Mouse (Mus musculus) gastrocnemius, postnatal 4 days (tissue): Measurements from ENCODE around the gene Kirrel3. TPM values are rescaled to one million over a fixed set of nuclear protein-coding genes. Genes with fewer than 3 reads are reported as not detected.

Experiments
- DNase-seq, 2 experiments: peaks; one replicate each; pipeline ENCODE4 v3.0.0; 2021 to 2022; ENCODE audit warnings: low spot score in 2 of 2, mixed read lengths in 2 of 2
- total RNA-seq, 2 experiments: library from RNA; stranded (reverse); gene quantifications; 2 replicates each; pipeline ENCODE4 v1.2.3; 2021

Kirrel3 gene
- total RNA-seq, 2 experiments from 2014 or later: 2.0 to 2.7 TPM

- no peak for DNase-seq
Measured at GRCm38 (mm10) chr9:34670906-34671305, 185.2 kb downstream of the Kirrel3 start.

DNA sequence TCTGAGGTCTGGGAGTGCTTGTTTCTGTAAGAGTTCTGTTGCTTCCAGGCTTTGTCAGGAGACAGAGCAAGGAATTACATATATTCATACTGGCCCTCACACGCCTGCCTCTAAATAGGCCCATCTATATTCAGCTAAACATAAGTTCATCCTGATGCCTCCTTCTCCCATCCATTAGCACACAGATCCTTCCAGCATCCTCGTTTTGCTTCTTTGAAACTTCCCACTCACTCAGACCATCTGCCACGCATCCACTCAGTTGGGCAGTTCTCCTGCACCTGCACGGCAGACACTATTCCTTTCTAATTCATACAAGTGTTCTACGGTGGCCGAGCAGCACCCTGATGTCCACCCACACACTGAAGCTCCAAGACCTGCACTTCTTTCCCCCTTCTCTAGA, 201.1 kb downstream of the Kirrel3 start:
- no peak for DNase-seq

GRCm38 (mm10) chr9:34688358-34688757, 202.7 kb downstream of the Kirrel3 start:
- no peak for DNase-seq

GRCm38 (mm10) chr9:34689375-34689774, 203.7 kb downstream of the Kirrel3 start:
- DNase-seq: no peak

DNA sequence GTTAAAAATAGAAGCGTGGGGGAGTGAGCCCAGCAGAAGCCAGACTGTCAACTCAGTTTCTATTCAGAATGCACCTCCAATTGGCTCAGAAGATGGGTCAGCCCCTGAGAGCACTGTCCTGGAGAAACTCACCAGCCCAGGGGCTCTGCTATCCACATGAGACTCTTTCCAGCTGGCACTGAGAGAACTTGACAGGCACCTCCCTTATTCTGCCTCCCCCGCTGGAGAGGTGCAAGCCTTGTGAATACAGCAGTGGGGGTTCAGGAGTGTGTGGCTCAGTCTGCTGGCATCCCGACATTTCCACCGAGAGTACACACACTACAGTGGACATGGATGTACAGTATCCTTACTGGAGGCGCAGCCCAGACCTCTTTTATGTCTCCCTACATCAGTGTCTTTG, 210.0 kb downstream of the Kirrel3 start:
- no peak for DNase-seq

DNA sequence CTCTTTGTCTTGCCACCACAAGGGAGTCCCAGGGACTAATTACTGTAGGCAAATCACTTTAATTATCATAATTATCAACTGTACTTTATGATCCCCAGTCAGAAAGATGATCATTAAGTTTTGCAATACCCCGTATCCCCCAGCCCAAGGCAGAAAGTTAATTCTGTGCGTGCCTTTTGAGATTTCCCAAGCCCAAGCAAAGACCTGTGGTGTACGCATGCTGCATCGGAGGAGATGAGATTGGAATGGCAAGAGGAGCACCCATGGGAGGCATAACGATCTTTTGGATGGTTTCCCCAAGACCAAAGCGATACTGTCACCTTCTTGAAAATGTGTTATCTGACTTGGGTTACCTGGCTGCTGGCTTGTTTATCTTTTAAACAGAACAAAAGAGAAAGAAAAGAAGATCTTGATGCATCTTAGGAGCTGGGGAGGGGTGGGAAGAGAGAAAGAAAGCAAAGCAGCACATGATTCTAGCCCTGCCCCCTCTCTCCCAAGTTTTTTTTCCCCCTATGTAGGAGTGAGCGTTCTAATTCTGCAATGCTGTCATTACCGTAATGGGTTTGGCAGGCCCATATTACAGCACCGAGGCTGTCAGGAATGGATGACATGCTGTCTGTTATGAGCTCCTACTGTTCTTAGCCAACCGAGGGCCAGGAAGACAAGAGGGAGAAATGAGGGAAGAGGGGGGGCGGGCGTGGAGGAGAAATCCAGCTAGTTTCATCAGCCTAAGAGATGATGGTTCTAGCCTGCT, 218.0 kb downstream of the Kirrel3 start:
- no peak for DNase-seq

- no peak for DNase-seq
Measured at GRCm38 (mm10) chr9:34704357-34704756, 218.7 kb downstream of the Kirrel3 start.

- DNase-seq: no peak
Measured at GRCm38 (mm10) chr9:34706350-34706873, 220.7 kb downstream of the Kirrel3 start.

DNA sequence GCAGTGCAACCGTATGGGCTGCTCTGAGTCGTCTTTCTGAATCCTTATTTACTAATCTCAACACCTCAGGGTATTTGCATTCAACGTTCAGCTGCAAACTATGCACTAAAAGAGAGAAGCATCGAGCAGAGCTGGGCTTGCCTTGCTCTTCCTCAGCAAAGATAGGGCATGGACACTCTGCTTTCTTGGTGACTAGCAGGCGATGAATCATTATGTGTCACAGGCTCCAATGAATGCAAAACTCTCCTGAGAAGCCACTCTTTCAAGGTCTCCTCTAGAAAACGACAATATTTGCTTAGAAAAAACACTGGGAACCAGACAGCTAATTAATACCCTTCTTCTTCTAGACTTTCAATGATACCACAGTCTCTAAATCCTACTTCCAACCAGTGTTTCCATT, 223.0 kb downstream of the Kirrel3 start:
- DNase-seq: no peak

DNA sequence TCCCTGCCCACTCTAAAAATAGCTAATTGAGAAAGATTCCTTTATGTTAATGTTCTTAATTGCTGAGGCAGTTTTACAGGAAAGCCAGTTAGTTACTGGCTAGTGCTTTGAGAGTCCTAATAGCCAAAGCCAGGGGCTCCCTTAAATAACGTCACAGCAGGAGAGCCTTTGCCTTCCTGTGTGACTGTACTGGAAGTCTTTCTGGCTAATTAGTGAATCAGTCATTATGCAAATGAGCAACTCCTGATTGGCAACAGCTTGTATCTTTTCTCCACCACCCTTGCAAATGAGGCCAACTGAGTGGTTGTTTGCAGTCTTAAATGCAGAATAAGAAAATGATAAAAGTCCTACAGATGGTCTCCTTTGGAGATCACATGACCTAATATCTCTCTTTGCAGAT, 226.3 kb downstream of the Kirrel3 start:
- no peak for DNase-seq

DNA sequence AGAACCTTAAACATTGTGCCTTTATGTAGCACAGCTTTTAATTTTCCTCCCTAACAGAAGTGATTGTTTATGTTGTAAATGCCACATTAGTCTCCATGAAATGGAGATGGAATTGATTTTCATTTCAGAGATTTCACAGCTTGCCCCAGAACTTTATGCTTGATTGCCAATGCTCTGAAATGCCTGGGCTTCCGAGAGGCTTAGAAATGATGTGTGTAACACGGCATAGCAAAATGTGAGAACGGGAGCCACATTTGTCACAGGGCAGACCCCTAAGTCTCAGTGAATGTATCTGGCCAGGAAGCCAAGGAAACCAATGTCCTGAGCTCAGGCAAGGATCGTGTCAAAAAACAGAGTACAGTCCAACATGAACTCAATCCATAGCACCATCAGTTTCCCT, 227.3 kb downstream of the Kirrel3 start:
- no peak for DNase-seq

GRCm38 (mm10) chr9:34713462-34713926, 227.8 kb downstream of the Kirrel3 start:
- no peak for DNase-seq

DNA sequence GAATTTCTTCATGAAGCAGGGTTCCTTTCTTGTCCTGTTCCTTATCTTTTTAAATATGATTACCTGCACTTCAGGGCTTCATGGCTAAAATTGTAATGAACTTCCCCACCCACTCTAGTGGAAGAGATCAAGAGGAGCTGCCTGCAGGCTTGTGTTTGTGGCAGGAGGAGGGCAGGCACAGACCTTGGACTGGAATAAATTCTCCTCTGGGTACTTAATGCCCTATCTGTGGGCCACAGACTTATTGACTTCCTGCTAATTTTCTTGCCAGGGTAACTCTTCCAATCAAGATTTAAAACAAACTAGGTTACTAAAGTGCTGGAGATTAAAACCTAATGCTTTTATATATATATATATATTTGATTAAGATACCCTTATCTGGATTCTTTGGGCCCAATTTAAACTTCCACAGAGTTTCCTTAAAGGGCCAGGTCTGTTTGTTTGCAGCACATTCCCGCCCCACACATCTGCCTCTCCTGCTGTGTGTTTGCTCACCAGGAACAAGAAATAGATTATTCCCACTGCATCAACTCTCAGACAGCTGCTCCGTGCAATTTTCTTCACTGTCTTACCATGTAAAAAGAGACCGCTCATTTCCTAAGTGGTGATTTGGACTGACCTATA, 229.4 kb downstream of the Kirrel3 start:
- no peak for DNase-seq

DNA sequence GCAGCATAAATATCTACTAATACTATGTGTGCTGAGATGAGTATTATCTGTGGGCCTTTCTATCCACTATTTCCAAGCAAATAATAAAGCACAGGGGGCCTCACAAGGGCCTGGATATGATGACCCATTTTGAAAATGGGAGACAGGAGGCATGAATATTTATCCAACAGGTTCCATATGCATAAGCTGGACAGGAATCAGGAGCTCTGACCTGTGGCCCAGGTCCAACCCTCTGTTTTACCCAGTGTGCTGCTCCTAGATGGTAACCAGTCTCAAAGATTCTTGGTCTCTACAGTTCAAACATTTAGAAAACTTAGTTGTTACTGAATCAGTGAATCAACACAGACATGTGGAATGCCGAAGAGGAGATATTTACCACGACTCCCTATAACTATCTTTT, 230.8 kb downstream of the Kirrel3 start:
- DNase-seq: no peak

- no peak for DNase-seq
Measured at GRCm38 (mm10) chr9:34721478-34722197, 235.9 kb downstream of the Kirrel3 start.

- no peak for DNase-seq
Measured at GRCm38 (mm10) chr9:34722198-34722550, 236.5 kb downstream of the Kirrel3 start.

- DNase-seq: no peak
Measured at GRCm38 (mm10) chr9:34732507-34732906, 246.8 kb downstream of the Kirrel3 start.

DNA sequence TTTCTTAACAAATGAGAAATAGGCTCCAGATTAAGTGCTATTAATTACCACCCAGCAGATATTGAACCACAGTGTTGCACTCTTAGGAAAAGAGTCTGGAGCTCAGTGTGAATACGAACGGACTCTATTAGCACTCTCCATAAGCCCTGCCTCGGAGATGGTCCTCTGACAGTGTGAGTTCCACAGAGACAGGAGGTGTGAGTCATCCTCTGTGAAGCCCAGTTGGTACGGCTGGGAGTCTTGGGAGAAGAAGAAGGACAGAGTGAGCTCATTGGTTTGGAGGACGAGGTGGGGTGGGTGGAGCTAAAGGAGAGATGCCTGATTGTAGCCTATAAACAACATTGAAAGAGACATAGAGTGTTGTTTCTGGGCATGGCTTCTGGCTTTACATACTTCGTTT, 247.9 kb downstream of the Kirrel3 start:
- DNase-seq: no peak

- DNase-seq: no peak
Measured at GRCm38 (mm10) chr9:34734991-34735390, 249.3 kb downstream of the Kirrel3 start.

- no peak for DNase-seq
Measured at GRCm38 (mm10) chr9:34739431-34739830, 253.7 kb downstream of the Kirrel3 start.

- DNase-seq: no peak
Measured at GRCm38 (mm10) chr9:34740814-34741213, 255.1 kb downstream of the Kirrel3 start.

- DNase-seq: no peak
Measured at GRCm38 (mm10) chr9:34748003-34748402, 262.3 kb downstream of the Kirrel3 start.
